Mouse (Mus musculus): Measurements from ENCODE around the gene Taar1.

GRCm38 (mm10) chr10:23942465-23942864 is 22.3 kb downstream of the Taar1 start:
- TF ChIP-seq CTCF (IDR thresholded peaks at IDR 0.05; ENCODE audit: insufficient read depth, low read depth, low read length) (no peak), POLR2A (IDR thresholded peaks at IDR 0.05; ENCODE audit: insufficient read depth, low read depth, low read length) (no peak)
